Mouse (Mus musculus): ENCODE data around the gene Slc16a13.
A peak's percentile ranks its signal among the peaks of the same experiment; 100 is the strongest.

The Slc16a13 gene

DNA sequence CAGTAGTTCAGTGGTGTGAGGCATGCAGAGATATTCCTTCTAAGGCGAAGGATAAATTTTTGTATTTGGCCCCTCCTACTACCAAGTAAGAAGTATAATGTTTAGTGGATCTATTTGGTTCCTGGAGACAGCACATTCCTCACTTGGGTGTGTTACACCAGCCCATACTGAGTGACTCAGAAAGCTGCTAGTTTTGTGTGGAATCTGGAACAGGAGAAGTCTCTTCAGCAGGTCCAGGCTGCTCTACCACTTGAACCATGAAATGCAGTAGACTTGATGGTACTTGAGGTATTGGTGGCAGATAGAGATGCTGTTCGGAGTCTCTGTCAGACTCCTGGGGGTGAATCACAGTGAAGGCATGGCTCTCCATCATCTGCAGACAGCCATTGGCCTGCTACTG, 10.2 kb downstream of the Slc16a13 start:
- DNase-seq, result no peak

- DNase-seq, result no peak
These were observed 12.0 kb downstream of the Slc16a13 start for GRCm38 (mm10) chr11:70208778-70209388.

DNA sequence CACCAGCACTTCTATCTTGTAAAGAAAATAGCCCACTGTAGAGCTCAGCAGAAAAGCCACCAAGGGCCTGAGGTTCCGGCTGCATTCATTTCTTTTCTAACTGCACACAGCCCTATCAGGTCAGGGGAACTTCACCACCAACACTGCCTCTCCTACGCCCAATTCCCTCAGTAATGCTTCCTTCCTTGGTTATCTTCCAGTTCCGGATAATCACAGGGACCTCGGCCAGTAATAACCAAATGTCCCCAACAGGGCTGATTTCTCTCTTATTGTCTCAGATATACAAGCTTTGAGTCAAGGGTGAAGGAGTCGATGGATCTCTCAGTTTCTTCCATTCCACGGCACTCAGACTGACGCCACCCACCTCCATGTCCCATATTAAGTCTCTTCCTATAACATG, 13.6 kb downstream of the Slc16a13 start:
- no peak for DNase-seq

GRCm38 (mm10) chr11:70206801-70207200, 14.1 kb downstream of the Slc16a13 start:
- no peak for DNase-seq

GRCm38 (mm10) chr11:70201691-70202090, 19.2 kb downstream of the Slc16a13 start:
- DNase-seq, result peak; percentile 80 to 82

GRCm38 (mm10) chr11:70200036-70200608, 20.7 kb downstream of the Slc16a13 start:
- DNase-seq, result no peak

DNA sequence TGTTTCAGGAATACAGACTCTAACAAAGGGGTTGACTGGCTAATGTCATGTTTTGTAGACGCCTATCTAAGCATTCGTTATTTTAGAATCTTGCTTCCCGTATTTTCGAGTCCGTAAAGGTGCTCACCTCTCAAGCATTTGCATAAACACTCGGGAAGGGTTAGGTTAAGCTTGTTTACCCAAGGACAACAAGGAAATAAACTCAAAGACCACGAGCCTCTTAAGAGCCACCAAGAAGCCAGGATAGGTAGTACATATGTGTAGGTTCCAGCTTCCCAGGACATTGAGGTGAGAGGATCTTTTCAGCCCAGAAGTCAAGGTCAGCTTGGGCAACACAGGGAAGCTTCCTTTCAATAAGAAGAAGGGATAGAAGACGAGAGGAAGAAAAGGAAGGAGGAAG, 21.8 kb downstream of the Slc16a13 start:
- no peak for DNase-seq

- no peak for DNase-seq
These were observed 22.5 kb downstream of the Slc16a13 start for GRCm38 (mm10) chr11:70198332-70198731.

- no peak for DNase-seq
These were observed 27.2 kb downstream of the Slc16a13 start for GRCm38 (mm10) chr11:70193354-70194285.

GRCm38 (mm10) chr11:70192157-70192556, 28.7 kb downstream of the Slc16a13 start:
- no peak for DNase-seq

DNA sequence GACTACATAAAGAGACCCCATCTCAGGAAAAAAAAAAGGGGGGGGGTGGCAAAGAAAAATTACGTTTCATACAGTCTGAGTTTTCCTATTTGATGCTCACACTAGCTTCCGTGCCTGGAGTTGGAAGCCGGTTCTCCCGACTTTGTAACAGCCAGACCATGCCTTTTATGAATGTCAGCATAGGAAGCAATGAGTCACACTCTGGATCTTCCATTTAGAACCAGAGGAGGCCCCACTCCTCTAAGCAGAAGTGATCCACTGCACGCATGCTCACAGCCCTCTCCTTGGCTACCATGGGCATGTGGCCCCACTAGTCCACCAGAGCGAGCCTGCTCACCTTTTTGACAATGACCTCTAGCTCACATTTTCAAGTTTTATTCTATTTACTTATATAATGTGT, 29.7 kb downstream of the Slc16a13 start:
- no peak for DNase-seq

DNA sequence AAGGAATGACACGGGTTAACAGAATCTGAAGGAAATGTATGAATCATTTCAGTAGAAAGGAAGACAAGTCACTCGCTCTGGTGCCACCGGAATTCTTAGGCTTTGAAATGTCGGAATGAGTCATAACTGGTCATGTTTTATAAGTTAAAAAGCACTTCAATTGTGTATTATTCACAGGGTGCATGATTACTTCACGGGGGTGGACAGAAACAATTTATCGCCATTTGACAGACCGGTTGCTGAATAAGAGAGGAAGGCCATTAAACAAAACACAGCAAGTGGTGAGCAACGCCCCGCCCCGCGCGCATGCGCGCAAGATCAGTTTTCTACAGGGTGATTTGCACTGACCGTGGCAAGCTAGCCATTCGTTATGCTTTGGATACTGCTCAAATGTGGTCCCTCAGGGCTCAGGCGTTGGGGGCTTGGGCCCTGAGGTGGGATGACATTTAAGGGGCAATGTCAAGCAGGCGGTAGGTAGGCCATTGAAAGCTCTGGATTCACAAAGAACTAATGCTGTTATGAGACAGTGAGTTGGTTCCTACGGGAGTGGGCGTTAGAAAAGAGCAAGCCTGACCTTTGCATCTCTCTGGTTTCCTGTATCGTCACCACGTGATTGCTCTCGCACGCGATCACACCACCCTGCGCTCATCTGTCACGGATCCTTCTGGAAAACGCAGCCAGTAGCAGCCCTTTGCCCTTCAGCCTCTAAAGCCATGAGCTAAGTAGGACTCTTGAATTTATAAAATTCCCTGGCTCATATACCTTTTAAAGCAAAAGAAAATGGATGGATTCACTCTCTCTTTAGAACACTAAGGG, 31.3 kb downstream of the Slc16a13 start:
- DNase-seq, result no peak

DNA sequence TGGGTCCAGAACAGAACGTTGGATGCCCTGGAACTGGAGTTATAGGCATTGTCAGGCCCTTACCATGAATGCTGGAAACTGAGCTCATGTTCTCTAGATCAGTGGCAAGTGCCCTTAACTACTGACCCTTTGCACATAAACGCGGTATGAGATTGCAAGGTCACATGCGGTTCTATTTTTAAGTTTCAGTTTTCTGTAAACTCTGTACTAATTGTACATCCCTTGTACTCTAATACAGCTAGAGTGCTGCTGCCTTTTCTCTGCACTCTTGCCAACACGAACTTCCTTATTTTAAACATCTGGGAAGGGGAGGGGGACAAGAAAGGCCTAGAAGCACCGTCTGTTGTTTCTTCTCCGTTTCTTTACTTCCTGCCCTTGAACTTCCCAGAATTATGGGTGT, 35.7 kb downstream of the Slc16a13 start:
- DNase-seq, result no peak

GRCm38 (mm10) chr11:70180496-70180895, 40.4 kb downstream of the Slc16a13 start:
- DNase-seq, result no peak

GRCm38 (mm10) chr11:70179401-70179800, 41.5 kb downstream of the Slc16a13 start:
- no peak for DNase-seq

DNA sequence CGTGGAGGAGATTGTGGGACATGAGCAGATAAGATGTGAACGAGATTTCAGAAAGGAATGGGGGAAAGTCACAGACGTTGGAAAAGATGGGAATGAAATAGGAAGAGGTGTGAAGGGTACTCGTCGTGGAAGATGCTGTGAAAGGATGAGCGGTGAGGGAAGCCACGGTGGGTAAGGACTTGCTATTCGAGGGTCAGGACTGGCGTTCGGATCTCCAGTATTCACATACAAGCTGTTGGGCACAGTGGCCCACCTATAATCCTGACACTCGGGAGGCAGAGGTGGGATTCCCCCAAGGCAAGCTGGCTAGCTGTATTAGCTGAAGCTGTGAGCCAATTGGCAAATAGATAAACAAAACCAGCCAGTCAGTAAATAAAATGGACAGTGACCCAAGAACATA, 42.1 kb downstream of the Slc16a13 start:
- DNase-seq, result no peak

- DNase-seq, result no peak
These were observed 42.6 kb downstream of the Slc16a13 start for GRCm38 (mm10) chr11:70178311-70178710.

DNA sequence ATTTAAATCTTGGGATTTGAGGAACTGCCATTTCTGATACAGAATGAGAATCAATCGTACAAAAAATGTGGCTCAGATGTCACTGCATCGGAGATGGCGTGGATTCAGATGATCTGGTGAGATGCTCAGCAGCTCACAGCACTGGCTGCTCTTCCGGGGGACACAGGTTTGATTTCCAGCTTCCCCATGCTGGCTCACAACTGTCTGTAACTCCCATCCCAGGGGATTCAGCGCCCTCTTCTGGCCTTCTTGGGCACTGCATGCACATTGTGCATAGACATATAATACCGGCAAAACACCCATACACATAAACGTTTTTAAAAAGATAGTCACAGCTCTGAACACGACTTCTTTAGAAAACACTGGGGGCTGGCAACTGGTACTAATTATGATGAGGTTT, 43.2 kb downstream of the Slc16a13 start:
- DNase-seq, result peak; percentile 41 to 47

- no peak for DNase-seq
These were observed 46.4 kb downstream of the Slc16a13 start for GRCm38 (mm10) chr11:70174491-70174890.

- peak in 1 of 2 experiments; percentile 7 for DNase-seq
These were observed 48.6 kb downstream of the Slc16a13 start for GRCm38 (mm10) chr11:70172298-70172697.

GRCm38 (mm10) chr11:70171847-70172246, 49.0 kb downstream of the Slc16a13 start:
- peak; percentile 48 to 65 for DNase-seq

GRCm38 (mm10) chr11:70171181-70171580, 49.7 kb downstream of the Slc16a13 start:
- DNase-seq, result no peak

GRCm38 (mm10) chr11:70170291-70170690, 50.6 kb downstream of the Slc16a13 start:
- no peak for DNase-seq

Measured in B cell, adult 2 months (primary cell).